Mouse (Mus musculus) forebrain, embryonic 13.5 days (tissue): Measurements from ENCODE around the gene C130050O18Rik. TPM values are rescaled to one million over a fixed set of nuclear protein-coding genes. Genes with fewer than 3 reads are reported as not detected.

ENCODE experiments used
- ATAC-seq: fragments of 200-750 bp; cut with Nextera tagmentation; 2 replicates; pipeline ENCODE4 v1.8.0; 2017
- H3K27ac ChIP-seq: fragments of 300-500 bp; sonication (generic); 2 replicates; pipeline ENCODE4 v1.5.1; 2015; ENCODE audit warnings: inconsistent platforms, mild to moderate bottlenecking, moderate library complexity
- H3K27me3 ChIP-seq: fragments of 300-500 bp; sonication (generic); 2 replicates; pipeline ENCODE4 v1.6.1; 2015; ENCODE audit warnings: mild to moderate bottlenecking, inconsistent platforms
- H3K36me3 ChIP-seq: fragments of 300-500 bp; sonication (generic); 2 replicates; pipeline ENCODE4 v1.6.1; 2015; ENCODE audit warnings: mild to moderate bottlenecking, inconsistent platforms; ENCODE audit not compliant: poor library complexity, severe bottlenecking
- H3K4me1 ChIP-seq: fragments of 300-500 bp; sonication (generic); 2 replicates; pipeline ENCODE4 v1.6.1; 2015; ENCODE audit warnings: inconsistent platforms
- H3K4me2 ChIP-seq: fragments of 300-500 bp; sonication (generic); 2 replicates; pipeline ENCODE4 v1.6.1; 2015; ENCODE audit warnings: inconsistent platforms, mild to moderate bottlenecking, moderate library complexity
- H3K4me3 ChIP-seq: fragments of 300-500 bp; sonication (generic); 2 replicates; pipeline ENCODE4 v1.5.1; 2015; ENCODE audit warnings: mild to moderate bottlenecking, inconsistent platforms
- H3K9ac ChIP-seq: fragments of 300-500 bp; sonication (generic); 2 replicates; pipeline ENCODE4 v1.6.1; 2015; ENCODE audit warnings: mild to moderate bottlenecking, inconsistent platforms
- H3K9me3 ChIP-seq: fragments of 300-500 bp; sonication (generic); replicated peaks from 2 replicates; pipeline ENCODE4 v1.6.1; 2016; ENCODE audit warnings: inconsistent platforms
- WGBS: fragments of 180-500 bp; shearing (Covaris S2); methylation state at CpG from one replicate; pipeline ENCODE4 v1.1.7; 2015; 5-methylcytosine and 5-hydroxymethylcytosine counted together
- microRNA counts: library from miRNA; unstranded; fragments of <30 nt; microRNA quantifications from one replicate; lab custom pipeline; 2016
- microRNA-seq: library from miRNA; unstranded; fragments of <30 nt; microRNA quantifications from one replicate; pipeline ENCODE4, GENCODE M21; 2016
- polyA plus RNA-seq: library from polyadenylated mRNA; unstranded; fragments of >200 nt; fragmentation: Nextera tagmentation; extraction: Ambion mirVana; gene quantifications from 2 replicates; pipeline ENCODE4 v1.2.1, GENCODE M21; 2015

The C130050O18Rik gene
- polyA plus RNA-seq, 1 experiment from 2014 or later: 0.18 TPM

- Histone ChIP-seq H3K9ac (no peak overlapping the region), H3K27ac (no peak overlapping the region), H3K36me3 (peaks cover 25% of the 10 kb centered on the region), H3K4me1 (peaks cover 12% of the 10 kb centered on the region), H3K27me3 (no peaks in the 10 kb centered on the region), H3K4me2 (no peak overlapping the region), H3K4me3 (no peak overlapping the region), H3K9me3 (no peaks in the 10 kb centered on the region)
- WGBS: 95% methylated on average over 12 of the region's 12 CpGs
- no peak for ATAC-seq
Measured at GRCm38 (mm10) chr5:139455166-139455565, 50.1 kb downstream of the C130050O18Rik start.

DNA sequence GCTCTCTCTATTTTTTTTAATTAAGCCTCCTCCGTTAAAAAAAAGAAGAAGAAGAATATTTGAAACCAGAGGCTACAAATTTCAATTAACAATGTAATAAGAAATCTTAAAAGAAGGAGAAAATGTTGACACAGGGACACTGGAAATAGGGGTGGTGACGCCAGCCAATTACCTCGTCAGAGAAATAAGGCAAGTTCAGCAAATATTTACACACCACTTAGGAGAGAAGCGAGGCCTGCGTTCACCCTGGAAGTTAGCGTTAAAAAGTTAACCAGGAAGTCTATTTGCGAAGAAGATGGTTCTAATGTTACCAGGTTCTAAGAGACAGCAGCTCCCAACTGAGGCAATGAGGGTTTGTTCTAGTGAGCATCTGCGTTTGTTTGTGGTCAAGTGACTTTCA is 52.2 kb downstream of the C130050O18Rik start:
- no peaks in the 10 kb centered on the region for H3K9me3 ChIP-seq
- ATAC-seq: no peak
- no peak overlapping the region for H3K27ac ChIP-seq
- peaks cover 14% of the 10 kb centered on the region for H3K4me1 ChIP-seq
- H3K4me2 ChIP-seq: no peak overlapping the region
- no peak overlapping the region for H3K4me3 ChIP-seq
- H3K36me3 ChIP-seq: peaks cover 25% of the 10 kb centered on the region
- H3K9ac ChIP-seq: no peak overlapping the region
- 91% methylated on average over 8 of the region's 8 CpGs for WGBS
- H3K27me3 ChIP-seq: no peaks in the 10 kb centered on the region

GRCm38 (mm10) chr5:139459938-139460337 is 54.9 kb downstream of the C130050O18Rik start:
- H3K4me2 ChIP-seq: peak overlapping the region; percentile 80
- H3K4me1 ChIP-seq: peaks cover 14% of the 10 kb centered on the region
- H3K27ac ChIP-seq: no peak overlapping the region
- 7% methylated on average over 10 of the region's 10 CpGs for WGBS
- no peaks in the 10 kb centered on the region for H3K27me3 ChIP-seq
- ATAC-seq: peak; percentile 42; the same call in 1 of the 2 replicates
- H3K36me3 ChIP-seq: peaks cover 7% of the 10 kb centered on the region
- H3K4me3 ChIP-seq: peak overlapping the region; percentile 62
- no peaks in the 10 kb centered on the region for H3K9me3 ChIP-seq
- H3K9ac ChIP-seq: peak overlapping the region; percentile 63

DNA sequence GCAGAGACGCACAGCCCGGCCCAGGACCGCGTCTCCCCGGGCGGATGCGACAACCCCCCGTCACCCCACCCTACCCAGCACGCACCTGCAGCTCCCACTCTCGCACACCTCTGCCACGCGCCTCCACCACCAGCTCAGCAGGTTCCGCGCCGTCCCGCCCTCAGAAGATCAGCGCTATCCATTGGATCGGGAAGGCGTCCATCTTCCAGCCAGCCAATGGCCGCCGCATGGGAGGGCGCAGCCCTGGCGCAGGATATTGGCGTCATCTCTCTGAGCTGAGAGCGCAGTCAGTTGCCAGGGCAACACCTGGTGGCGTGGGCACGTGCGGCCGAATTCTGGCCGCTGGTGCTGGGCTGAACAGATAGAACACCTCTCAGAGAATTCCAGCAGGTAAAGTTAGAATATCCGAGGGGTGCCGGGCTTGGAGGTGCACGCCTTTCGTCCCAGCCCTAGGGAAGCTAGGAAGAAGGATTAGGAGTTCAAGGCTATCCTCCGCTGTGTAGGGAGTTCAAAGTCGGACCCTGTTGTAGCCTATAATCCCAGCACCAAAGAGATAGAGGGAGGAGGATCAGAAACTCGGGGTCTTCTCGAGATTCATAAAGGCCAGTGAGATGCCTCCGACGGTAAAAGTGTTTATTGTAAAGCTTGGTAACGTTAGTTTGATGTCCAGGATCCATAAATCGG is 55.4 kb downstream of the C130050O18Rik start, which contains the start of gene 3110082I17Rik:
TSS of gene 3110082I17Rik (minus strand) at position 144 of the 684 bp plus-strand sequence.
- Histone ChIP-seq H3K4me2 (peak within 1 kb of the TSS; percentile 80), H3K27me3 (no peaks in the 10 kb centered on the region), H3K4me1 (peaks cover 14% of the 10 kb centered on the region), H3K9me3 (no peaks in the 10 kb centered on the region), H3K9ac (peak within 1 kb of the TSS; percentile 63), H3K36me3 (peaks cover 1% of the 10 kb centered on the region; the same call in 1 of the 2 replicates), H3K4me3 (peak within 1 kb of the TSS; percentile 62), H3K27ac (no peak within 1 kb of the TSS)
- WGBS: 4% methylated on average over 41 of the region's 42 CpGs
- peak; percentile 99 for ATAC-seq

DNA sequence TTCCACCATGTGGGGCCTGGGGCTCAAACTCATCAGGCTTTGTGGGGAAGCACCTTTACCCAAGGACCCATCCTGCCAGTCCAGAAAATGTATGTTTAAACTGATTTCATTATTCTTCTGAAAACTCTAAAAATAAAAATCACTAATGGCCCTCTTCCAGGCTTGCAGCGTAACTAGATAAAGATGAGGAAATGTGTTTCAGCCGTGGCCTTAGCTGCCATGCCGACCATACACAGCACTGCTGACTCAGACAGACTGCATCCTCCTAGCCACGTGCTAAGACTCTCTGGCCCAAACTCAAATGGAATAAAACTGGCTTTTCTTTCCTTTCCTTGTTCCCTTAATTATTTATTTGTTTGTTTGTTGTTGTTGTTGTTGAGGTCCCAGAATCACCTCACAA is 59.8 kb downstream of the C130050O18Rik start:
- 76% methylated on average over 4 of the region's 4 CpGs for WGBS
- no peak for ATAC-seq
- no peaks in the 10 kb centered on the region for H3K36me3 ChIP-seq
- H3K9ac ChIP-seq: no peak overlapping the region
- peaks cover 5% of the 10 kb centered on the region for H3K4me1 ChIP-seq
- H3K4me3 ChIP-seq: no peak overlapping the region
- H3K9me3 ChIP-seq: no peaks in the 10 kb centered on the region
- no peak overlapping the region for H3K27ac ChIP-seq
- H3K4me2 ChIP-seq: no peak overlapping the region
- no peaks in the 10 kb centered on the region for H3K27me3 ChIP-seq

MicroRNAs encoded within 50 kb of the gene (microRNA counts, 519-probe panel; counts per million panel counts)
- microRNA mmu-miR-339-3p (lab: Ali Mortazavi, UCI) (177 counts per million, percentile 53 among the panel's probes with 10 or more counts), microRNA mmu-miR-339-5p (lab: Ali Mortazavi, UCI) (177 counts per million, percentile 53 among the panel's probes with 10 or more counts)

Small RNAs within 50 kb of the gene (microRNA-seq; reads per million reads assigned to microRNA genes)
- 333 reads per million, percentile 67 among the genes with 10 or more reads in this experiment for gene Mir339

Other genes with a start within 250 kb of the C130050O18Rik start
- gene Sun1, start 204.6 kb upstream of the C130050O18Rik start, polyA plus RNA-seq: 43.9 and 50.2 TPM in 2 replicates
- gene Get4, start 153.0 kb upstream of the C130050O18Rik start, polyA plus RNA-seq: 122 and 137 TPM in 2 replicates
- gene Adap1, start 79.7 kb upstream of the C130050O18Rik start, polyA plus RNA-seq: 3.8 and 7.0 TPM in 2 replicates
- 111 and 117 TPM in 2 replicates for gene Cox19, start 53.9 kb upstream of the C130050O18Rik start, polyA plus RNA-seq
- not detected in 2 replicates for gene Cyp2w1, start 52.7 kb upstream of the C130050O18Rik start, polyA plus RNA-seq
- 0.93 and 0.97 TPM in 2 replicates for gene Gpr146, start 27.6 kb upstream of the C130050O18Rik start, polyA plus RNA-seq
- gene Gper1, start 17.9 kb downstream of the C130050O18Rik start, polyA plus RNA-seq: 5.3 and 5.9 TPM in 2 replicates
- 26.8 and 29.0 TPM in 2 replicates for gene 3110082I17Rik, start 55.2 kb downstream of the C130050O18Rik start, polyA plus RNA-seq
- gene Zfand2a, start 79.3 kb downstream of the C130050O18Rik start, polyA plus RNA-seq: 8.9 and 9.5 TPM in 2 replicates
- gene Uncx, start 138.2 kb downstream of the C130050O18Rik start, polyA plus RNA-seq: 8.5 and 18.1 TPM in 2 replicates